Mouse (Mus musculus): ENCODE measurements at regions not wholly inside any gene's neighbourhood (a gene's known extent, or its start where the extent isn't known, plus 50 kb on each side); places are given as distances from the start of the nearest gene placed in this dataset.

DNA sequence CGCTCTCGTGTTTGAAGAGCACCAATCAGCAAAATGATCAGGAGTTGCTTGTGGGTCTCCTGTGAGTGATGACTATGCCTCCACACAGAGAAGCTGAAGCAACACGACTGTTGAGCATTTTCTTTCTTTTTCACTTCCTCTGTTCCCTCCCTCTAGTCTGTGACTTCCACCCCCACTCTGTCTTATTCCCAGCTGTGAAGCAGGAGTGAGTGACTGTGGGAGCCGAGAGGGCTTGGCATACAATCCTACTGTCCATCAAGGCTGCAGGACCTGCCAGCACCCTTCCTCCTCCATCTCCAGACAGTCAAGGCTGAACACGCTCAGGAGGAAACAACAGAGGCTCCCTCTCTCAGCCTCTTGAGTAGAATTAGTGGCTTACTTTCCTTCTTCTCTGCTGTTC lies 401.3 kb downstream of the Plcl1 start:
- no peak for DNase-seq

DNA sequence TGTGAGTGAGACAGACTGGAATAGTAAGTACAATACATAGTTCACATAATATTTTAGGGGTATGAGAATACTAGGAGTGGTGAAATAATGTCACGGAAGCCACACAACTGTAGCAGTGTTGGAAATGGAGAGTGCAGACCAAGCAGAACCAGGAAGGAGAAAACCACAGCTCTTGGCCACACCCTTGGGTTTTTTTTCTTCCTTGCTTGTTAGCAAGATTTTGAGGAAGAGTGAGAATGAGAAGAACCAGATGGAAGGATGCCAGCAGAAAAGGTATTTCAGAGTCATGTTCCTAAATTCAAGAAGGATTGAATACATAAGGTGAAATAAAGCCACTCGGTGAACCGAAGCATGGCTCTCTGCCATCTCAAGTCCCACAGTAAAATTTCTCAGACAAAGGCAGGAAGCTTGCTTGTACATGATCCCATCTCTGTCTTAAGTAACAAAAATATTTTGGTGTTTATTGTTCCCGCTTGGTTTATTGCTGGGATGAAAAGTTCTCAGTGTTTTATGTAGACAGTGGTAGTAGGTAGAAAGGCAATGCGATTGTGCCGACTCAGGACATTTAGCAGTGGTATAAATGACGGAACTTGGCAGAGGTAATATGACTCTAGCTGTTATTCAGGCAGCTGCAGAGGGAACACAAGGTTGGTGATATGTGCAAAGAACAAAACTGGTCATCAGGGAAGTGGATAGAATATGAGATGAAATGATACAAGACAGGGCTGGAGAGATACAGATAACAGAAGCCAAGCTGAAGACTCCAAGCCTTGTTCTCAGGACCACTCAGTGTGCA lies 403.2 kb downstream of the Plcl1 start:
- DNase-seq = no peak

DNA sequence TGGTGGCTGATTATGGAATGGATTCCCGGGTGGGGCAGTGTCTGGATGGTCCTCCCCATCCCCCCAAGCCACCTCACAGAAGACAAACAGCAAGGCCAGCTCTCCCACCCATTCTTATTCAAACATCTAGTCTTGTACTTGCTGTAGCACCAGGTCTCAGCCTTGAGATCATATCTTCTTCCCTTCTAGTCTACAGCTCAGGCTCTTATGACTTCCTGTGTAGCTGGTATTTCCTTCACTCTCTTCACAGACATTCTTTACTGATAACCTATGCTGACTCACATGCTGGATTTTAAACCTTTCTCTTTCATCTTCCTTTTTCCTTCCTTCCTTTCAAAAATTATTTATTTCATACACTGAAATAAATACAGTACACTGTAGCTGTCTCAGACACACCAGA lies 406.8 kb downstream of the Plcl1 start:
- no peak for DNase-seq

DNA sequence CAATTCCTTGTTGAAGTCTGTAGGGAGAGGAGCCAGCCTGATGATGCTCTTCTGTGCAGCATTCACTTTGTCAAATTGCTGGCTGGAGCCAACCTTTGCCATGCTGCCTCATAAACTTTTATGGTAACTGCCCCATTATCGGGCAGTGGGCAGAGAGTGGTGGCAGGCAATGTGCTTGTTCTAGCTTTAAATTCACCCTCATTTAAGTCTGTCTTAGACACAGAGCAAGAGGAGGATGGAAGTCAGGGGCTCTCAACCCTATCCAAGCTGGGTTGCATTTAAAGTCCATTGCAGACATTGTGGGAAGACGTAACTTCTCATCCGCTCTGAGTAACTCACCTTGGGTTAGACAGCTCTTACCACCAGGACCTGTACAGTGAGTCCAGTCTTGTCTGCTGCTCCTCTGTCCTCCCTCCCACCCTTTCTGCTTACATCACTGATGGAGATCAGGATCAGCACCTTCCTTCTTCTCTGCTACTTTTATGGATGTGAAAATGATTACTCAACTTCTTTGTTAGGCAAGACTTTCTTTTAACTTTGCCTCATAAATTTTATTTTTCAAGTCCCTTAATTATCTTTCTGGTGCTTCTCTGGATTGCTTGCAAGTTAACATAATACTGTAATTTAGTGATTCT lies 415.3 kb downstream of the Plcl1 start:
- no peak for DNase-seq

DNA sequence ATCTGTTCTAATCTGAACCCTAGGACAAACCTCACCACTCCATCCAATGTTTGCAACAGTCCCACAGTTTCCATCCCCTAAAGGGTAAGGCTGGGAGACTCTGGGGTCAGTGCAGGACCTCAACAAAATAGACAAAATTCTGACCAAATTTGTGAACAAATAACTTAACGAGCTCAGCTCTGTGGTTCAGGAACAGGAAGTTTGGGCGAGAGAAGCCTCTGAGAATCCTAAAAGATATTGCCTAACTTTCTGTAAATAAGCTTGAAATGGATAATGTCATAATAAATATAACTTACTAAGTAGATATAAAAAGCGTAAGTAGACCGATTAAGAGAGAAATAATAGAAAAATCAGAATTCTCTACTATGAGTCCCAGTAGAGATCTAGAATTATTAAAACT lies 416.9 kb downstream of the Plcl1 start:
- no peak for DNase-seq

DNA sequence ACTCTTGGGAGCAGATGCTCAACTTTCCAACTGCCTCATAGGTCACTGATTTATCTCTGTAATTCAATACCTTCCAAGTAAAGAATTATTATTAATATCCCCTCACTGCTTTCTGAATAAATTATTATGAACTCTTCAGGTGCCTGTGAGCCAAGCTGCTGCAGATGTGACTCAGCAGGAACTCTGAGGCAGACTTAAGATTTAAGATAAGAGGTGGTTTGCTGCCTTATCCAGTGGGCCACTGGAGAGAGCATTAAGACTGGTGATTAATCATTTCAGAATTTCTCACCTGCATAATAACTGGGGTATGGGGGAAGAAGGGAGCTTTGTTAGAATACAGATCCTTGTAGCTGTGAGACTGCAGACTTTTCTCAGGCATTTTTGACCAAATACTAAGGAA lies 421.5 kb downstream of the Plcl1 start:
- no peak for DNase-seq

DNA sequence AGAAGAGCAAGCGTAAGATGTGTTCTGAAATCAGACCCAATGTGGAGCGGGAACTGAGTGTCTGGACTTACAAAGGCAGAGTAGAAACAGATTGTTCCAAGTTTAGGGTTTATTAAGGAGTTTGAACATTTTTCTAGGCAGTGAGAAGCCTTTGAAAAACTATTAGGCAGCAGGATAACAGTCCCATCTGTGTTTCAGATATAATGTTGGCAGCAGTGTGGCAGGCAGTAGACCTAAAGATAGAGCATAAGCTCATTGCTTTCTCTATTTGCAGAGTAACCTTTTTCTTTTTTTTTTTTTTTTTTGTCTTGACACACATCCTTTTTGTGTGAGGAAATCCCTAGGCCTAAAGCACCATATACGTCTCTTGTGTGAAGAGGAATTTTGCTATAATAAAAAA lies 429.6 kb downstream of the Plcl1 start:
- DNase-seq = no peak

DNA sequence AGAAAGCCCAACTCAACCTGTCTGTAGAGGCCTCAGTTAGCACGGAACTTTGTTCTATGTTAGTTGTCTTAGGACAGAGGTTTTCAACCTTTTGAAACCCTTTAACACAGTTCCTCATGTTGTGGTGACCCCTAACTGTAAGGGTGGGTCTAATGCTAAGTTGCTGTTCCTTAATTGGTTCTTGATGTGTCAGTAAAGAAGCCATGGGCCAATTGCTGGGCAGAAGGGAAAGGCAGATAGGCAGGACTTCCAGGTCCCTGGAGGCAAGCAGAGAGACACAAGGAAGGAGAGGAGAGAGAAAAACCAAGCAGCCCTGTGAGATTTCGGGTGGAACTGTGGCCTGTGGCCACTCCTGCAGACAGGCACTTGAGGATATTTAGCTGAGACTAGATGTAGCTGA lies 431.0 kb downstream of the Plcl1 start:
- no peak for DNase-seq

DNA sequence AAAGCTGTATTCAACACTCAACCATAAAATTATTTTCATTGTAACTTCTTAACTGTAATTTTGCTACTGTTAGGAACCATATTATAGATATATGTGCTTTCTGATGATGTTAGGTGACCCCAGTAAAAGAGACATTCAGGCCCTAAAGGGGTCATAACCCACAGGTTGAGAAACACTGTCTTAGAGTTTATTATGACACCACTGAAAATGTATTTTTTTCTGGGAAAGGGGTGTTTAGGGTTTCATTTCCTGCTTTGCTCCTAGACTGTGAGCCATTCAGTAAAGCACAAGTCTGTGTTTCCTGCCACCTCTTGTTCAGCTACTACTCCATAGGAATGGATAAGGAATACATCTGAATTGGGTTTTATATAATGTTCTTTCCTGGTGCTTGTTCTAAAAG lies 431.6 kb downstream of the Plcl1 start:
- no peak for DNase-seq

DNA sequence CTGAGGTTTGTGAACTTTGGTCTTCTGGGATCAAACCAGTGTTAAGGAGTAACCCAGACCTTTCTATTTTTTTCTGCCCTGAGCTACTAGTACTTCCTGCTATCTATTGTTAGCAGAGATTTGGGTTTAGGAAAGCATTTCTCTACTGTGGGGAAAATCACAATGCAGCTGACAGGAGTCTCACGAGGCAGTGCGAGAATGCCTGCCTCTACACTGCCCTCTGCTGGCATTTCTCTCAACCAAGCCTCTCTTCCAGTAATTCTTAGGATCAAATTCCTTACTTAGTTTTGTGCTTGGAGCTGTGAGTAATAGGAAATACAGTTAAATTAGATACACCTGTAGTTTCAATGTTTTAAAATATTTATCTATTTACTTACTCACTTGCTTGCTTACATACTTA lies 432.4 kb downstream of the Plcl1 start:
- DNase-seq = peak; percentile 71

DNA sequence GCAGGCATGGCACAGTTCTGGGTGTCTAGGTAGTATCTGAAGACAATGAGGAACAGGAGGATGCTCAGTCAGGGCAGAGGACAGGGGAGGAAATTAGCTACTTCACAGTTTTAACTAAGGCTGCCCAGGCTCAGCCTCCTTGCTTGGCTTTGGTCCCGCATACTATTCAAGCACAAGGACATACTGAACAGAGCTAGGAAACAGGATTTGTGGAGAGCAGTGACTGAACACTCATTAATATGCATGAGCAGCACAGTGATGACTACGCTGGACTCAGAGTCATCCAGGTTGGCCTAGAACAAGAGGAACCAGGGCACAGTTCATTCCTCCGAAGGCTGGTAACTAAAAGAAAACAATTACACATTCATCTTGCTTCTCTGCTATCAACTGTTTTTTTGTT lies 443.1 kb downstream of the Plcl1 start:
- peak; percentile 8 for DNase-seq

DNA sequence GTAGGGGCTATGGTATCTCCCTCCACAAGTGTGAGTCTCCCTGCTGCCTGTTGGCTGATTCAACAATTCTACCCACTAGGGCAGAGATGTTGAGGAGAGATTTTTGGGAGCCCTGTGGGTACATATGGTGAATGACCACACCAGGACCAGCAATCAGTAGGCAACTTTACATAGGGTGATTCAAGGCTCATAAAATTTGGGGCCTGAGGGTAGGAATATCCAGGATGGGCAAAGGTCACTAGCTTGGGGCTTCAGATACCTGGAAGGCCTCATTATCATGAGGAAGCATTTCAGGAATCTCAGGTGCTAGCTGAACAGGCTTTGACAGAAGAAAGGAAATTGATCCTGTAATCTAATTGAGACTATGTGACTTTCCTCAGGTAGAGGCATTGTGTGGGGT lies 446.6 kb downstream of the Plcl1 start:
- DNase-seq = no peak

DNA sequence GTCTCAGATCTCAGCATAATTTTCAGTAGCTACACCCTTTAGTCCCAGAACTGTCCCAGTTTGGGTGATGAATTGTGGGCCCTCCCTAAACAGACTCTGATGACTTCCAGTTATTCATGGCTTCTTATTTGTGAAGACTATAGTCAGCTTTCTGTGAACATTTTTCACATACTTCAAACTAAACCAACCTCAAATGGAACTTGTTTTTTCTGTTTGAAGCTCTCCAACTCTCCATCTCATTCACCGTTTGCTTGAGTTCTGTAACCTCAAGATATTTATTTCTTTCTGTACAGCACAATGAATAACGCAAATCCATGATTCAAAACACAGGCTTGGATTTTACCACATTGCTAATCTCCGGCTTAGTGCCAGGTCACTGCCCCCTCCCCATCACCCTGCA lies 453.4 kb downstream of the Plcl1 start:
- no peak for DNase-seq

DNA sequence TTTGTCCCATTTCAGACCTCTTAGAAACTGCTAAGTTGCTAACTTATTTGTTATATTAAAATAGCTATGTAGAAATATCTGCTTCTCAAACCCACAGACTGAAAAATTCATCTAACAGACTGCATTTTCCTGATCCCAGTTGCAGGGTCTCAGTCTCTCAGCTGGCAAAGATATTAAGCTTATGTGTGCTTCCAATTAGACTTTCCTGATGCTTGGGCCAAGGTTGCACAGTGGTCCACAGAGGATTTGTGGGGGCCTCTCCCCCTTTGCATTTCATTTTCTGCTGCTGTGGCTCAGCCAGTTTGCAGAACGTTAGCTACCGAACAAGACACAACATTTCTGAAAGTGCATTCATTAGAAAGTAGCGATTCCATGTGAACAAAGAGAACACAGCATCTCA lies 457.4 kb downstream of the Plcl1 start:
- DNase-seq = no peak

DNA sequence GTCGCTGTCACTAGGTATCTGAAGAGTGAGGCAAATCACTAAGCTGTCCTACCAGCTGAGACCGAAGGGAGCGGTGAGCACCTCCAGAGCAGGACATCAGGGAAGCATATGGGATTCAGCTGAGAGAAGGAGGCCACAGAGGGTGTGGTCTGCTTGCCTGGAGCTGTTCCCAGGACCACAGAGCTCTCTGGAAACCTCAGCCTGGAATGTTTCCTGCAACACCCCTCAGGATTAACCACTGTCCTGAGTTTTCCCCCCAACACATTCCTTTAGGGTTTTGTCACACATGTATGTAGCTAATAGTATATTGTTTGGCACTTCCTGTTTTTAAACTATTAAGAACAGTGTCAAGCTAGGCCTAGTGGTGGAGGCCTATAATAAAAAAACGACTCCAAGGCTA lies 459.6 kb downstream of the Plcl1 start:
- no peak for DNase-seq

DNA sequence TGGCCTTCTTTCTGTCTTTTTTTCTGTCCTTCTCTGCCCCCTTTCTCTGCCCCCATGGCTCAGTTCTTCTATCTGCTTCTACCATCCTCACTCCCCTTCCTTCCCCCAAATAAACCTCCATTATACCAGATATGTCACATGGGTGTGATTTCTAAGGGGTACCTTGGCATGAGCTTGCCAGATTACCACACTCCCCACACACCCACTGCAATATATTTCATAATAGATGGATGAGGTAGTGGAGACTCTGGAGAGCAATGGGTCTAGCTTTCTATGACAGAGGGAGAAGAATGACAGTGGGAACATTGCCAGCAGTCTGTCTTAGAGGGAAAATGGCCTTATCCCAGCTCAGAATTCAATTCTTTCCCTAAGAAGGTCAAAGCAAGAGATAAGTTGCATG lies 461.0 kb downstream of the Plcl1 start:
- no peak for DNase-seq

DNA sequence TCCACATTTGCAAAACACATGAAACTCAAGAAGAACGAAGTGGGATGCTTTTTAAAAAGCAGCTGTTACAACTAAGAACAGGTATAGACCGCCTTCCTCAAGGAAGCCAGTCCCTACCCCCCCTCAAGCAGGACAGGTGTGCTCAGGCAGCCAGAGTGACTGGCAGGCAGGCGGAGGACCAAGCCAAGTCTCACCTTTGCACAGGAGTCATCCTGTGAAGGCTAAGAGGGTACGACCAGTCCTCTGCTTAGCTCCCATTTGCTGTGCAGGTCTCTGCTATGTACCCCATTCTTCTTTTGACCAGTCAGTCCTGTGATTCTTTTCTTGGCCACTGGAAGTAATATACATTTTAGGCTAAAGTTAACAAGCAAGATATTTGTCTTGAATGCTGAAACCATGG lies 467.9 kb downstream of the Plcl1 start:
- DNase-seq = no peak

DNA sequence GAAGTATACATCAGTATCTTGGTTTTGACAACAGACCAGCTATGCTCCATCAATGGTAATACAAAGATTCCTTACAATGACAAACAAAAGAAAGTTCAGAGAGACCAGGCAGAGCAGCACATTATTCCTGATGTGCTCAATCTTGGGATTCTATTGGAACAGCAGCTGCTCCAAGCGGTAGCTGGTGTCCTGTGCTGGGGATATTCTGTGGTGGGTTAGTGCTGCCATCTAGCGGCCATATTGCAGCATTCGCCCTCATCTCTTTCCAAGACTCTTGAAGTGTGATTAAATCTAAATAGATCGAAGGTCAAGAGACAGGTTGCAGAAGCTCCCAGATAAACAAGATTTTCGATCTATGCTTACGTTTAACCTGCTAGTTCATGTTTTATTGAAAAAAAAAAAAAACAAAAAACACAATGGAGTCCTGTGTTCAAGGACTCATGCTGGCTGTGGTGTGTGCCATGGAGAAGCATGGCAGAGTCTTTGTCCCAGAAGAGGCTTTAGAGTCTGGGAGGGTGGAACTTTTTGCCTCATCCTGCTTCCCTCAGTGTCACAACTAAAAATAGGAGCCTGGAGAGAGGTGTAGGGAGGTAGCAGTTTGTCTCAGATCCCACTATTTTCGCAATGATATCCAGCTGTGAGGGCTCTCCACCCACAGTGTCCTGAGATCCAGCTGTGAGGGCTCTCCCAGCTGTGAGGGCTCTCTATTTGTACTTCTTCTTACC lies 468.6 kb downstream of the Plcl1 start:
- DNase-seq = peak; percentile 76

DNA sequence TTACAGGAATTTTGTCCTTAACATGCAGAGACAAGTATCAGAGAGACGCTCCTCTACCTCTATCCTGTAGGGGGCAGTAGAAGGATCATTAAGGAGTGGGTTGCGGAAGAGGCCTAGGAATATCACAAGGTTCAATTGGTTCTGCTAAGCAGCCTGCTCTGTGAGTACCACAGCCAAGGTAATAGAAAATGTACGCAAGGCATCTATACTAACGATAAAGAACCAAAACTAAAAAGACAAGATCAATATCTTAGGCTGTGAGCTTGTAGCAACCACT lies 469.1 kb downstream of the Plcl1 start:
- DNase-seq = no peak

DNA sequence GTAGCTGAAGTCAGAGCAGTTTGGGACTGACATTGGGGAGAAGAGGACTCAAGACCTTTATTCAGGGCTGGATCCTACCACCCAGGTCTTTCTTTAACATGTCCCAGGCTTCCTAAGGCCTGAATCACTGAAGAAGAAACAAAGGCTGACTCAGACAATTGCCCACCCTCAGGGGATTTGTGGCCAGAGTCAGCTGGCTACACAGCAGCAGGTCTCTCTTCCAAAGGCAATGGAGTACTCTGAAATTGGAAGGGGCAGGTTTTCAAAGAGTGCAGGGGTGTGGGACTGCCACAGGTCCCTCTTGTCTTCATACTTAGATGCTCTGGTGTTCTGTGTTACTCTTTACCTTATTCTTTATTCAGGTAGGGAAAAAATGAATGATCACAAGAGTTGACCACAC lies 478.9 kb downstream of the Plcl1 start:
- no peak for DNase-seq

DNA sequence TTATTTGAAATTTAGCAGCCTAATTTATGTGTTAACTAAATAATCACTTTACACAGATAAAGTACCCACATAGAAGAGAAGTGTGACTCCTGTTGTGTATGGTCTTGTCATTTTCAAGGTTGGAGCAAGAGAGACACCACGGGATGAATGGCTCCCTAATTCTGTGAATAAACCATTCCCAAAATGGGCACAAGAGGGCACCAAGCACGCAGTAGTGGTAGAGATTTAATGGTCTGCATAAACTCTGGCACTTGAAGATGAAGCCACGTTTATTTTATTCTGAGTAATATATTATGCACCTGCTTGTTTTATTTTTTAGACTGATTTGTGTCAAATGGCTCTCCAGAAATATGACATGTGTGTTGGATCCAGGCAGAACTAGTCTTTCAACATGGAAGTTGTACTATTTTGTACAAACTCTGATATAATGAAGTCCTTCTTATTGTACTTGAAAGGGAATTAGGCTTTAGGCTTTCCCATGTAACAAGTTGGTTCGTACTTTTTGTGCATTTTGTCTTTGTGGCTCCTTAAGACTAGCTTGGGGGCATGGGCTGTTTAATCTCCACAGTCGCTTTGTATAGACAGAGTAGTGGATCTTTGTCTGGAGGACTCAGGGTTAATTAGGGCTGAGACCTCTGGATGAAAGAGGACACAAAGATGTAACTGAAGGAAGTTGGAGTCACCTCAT lies 480.8 kb downstream of the Plcl1 start:
- peak; percentile 79 for DNase-seq

DNA sequence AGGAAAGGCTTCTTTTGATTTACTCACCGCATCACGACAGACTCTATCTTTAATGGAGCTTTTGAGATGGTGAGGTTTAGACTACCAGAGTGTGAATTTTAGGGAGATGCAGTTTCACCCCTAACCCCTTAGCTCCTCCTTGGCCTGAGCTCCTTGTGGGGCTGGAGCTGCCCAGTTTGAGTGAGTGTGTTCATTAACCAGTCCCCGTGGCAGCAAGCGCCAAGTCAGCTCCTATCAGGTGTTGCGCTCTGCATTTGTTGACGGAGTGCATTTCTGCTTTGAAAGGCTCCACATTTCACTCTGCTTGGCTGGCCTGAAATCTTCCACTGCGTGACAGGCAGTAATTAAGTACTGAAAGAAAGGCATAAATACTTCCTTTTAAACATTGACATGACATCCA lies 481.7 kb downstream of the Plcl1 start:
- no peak for DNase-seq

DNA sequence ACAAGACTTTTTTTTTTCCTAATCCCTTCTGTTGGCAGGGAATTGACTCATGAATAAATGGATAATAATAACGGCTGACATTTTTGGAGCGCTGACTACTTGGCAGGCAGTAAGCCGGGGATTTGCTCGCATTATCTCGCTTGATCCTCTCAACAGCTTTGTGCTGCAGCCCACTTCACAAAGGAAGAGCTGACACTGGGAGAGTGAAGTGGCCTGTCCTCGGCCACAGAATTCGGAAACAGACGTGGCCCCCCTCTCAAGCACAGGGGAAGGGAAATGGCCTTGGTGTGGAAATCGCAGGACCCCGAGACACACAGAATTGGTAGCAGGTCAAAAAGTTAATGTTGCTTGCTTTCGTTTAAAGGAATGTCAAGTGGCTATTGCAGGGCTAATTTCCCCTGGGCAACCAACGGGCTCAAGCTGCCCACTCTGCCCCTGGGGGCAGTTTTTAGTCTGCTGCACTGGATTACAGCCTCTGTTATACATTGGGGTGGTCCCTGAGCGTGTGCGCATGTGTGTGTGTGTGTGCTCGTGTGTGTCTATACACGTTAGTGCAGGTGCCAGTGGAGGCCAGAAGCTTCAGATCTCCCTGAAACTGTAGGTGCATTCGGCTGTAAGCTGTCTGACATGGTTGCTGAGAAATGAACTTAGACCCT lies 483.1 kb downstream of the Plcl1 start:
- peak; percentile 25 for DNase-seq
